Mouse (Mus musculus) urinary bladder, postnatal 0 days (tissue): ENCODE measurements around the gene Gm28434. TPM values are rescaled to one million over a fixed set of nuclear protein-coding genes. Genes with fewer than 3 reads are reported as not detected.

Experiments used
- polyA plus RNA-seq: library from polyadenylated mRNA; unstranded; fragments of >200 nt; fragmentation: Nextera tagmentation; extraction: Ambion mirVana; gene quantifications from 2 replicates; pipeline ENCODE4 v1.2.1, GENCODE M21; 2015

The Gm28434 gene
- polyA plus RNA-seq, result not detected in 2 replicates

GRCm38 (mm10) chr5:87969201-87969600, at the start of gene Gm28434, which contains the start of gene 2310003L06Rik:
Gene Gm28434 (plus strand): TSS chr5:87969517.
Gene 2310003L06Rik (plus strand): TSS chr5:87969459.

GRCm38 (mm10) chr5:87925372-87925771, 43.9 kb upstream of the Gm28434 start, which contains the start of gene Csn3:
Gene Csn3 (plus strand): TSS chr5:87925579.

GRCm38 (mm10) chr5:87979139-87979538, 9.8 kb downstream of the Gm28434 start, which contains the start of gene Cabs1:
Gene Cabs1 (plus strand): TSS chr5:87979439.

GRCm38 (mm10) chr5:88002249-88002648, 32.9 kb downstream of the Gm28434 start, which contains the start of gene Smr3a:
Gene Smr3a (plus strand): TSS chr5:88002549.

Other genes with a start within 250 kb of the Gm28434 start
- not detected in 2 replicates for gene Csn1s2a, start 194.9 kb upstream of the Gm28434 start, polyA plus RNA-seq
- not detected in 2 replicates for gene Csn1s2b, start 161.4 kb upstream of the Gm28434 start, polyA plus RNA-seq
- gene Prr27, start 143.8 kb upstream of the Gm28434 start, polyA plus RNA-seq, result not detected in 2 replicates
- gene Odam, start 84.5 kb upstream of the Gm28434 start, polyA plus RNA-seq, result not detected in 2 replicates
- gene Csn3, start 43.9 kb upstream of the Gm28434 start, polyA plus RNA-seq, result not detected in 2 replicates
- not detected in 2 replicates for gene 2310003L06Rik, start 58 bp upstream of the Gm28434 start, polyA plus RNA-seq
- gene Cabs1, start 9.9 kb downstream of the Gm28434 start, polyA plus RNA-seq, result not detected in 2 replicates
- gene Smr3a, start 33.0 kb downstream of the Gm28434 start, polyA plus RNA-seq, result not detected in 2 replicates
- gene Smr2, start 117.0 kb downstream of the Gm28434 start, polyA plus RNA-seq, result not detected in 2 replicates
- not detected in 2 replicates for gene Gm11116, start 142.0 kb downstream of the Gm28434 start, polyA plus RNA-seq
- not detected in 2 replicates for gene Gm11115, start 184.6 kb downstream of the Gm28434 start, polyA plus RNA-seq